Mouse (Mus musculus) myocyte (in vitro differentiated cells): Measurements from ENCODE around the gene Ccdc146. TPM values are rescaled to one million over a fixed set of nuclear protein-coding genes. Genes with fewer than 3 reads are reported as not detected.
A peak's percentile ranks its signal among the peaks of the same experiment; 100 is the strongest.

ENCODE experiments used
- H3K27me3 ChIP-seq: one replicate; pipeline ENCODE4 v1.6.1; 2011; ENCODE audit not compliant: control insufficient read depth, insufficient read depth, insufficient read length
- H3K36me3 ChIP-seq: one replicate; pipeline ENCODE4 v1.6.1; 2011; ENCODE audit not compliant: control insufficient read depth, insufficient read depth
- H3K4me2 ChIP-seq: one replicate; pipeline ENCODE4 v1.6.1; 2011; ENCODE audit warnings: low read depth, control low read depth
- H3K4me3 ChIP-seq: one replicate; pipeline ENCODE4 v1.5.1; 2011; ENCODE audit warnings: mild to moderate bottlenecking, control low read depth, moderate library complexity
- H3K79me2 ChIP-seq: one replicate; pipeline ENCODE4 v1.6.1; 2011; ENCODE audit not compliant: control insufficient read depth, insufficient read depth
- H3ac ChIP-seq: one replicate; pipeline ENCODE4 v1.6.1; 2011; ENCODE audit not compliant: control insufficient read depth, insufficient read length
- CEBPB ChIP-seq: IDR thresholded peaks from 2 replicates; pipeline ENCODE4 v1.6.1; 2011; ENCODE audit warnings: mild to moderate bottlenecking, moderate library complexity; ENCODE audit not compliant: poor library complexity, insufficient read depth, severe bottlenecking
- E2F4 ChIP-seq: IDR thresholded peaks from one replicate; pipeline ENCODE4 v1.6.1; 2011; ENCODE audit warnings: mild to moderate bottlenecking, control low read depth, moderate library complexity; ENCODE audit not compliant: insufficient read depth
- MAX ChIP-seq: IDR thresholded peaks from one replicate; pipeline ENCODE4 v1.6.1; 2011; ENCODE audit warnings: low read depth, mild to moderate bottlenecking, control low read depth
- MYOD1 ChIP-seq, 3 experiments: IDR thresholded peaks; one replicate each; pipeline ENCODE4 v1.6.1; 2011; ENCODE audit warnings: control low read depth in 2 of 3, low read depth in 2 of 3, mild to moderate bottlenecking in 2 of 3, moderate library complexity in 1 of 3; ENCODE audit not compliant: insufficient read length in 2 of 3, control insufficient read depth in 1 of 3
- MYOG ChIP-seq, 3 experiments: IDR thresholded peaks; one replicate each; pipeline ENCODE4 v1.6.1; 2011; ENCODE audit warnings: control low read depth in 2 of 3, low read depth in 2 of 3, mild to moderate bottlenecking in 2 of 3; ENCODE audit not compliant: insufficient read length in 2 of 3, control insufficient read depth in 1 of 3, insufficient read depth in 1 of 3
- POLR2A ChIP-seq: IDR thresholded peaks from one replicate; pipeline ENCODE4 v1.6.1; 2011; ENCODE audit warnings: low read depth, mild to moderate bottlenecking, control low read depth, moderate library complexity; ENCODE audit not compliant: insufficient read length
- POLR2AphosphoS2 ChIP-seq: IDR thresholded peaks from one replicate; pipeline ENCODE4 v1.6.1; 2011; ENCODE audit warnings: low read depth, control low read depth; ENCODE audit not compliant: insufficient read length
- REST ChIP-seq: IDR thresholded peaks from one replicate; pipeline ENCODE4 v1.6.1; 2011; ENCODE audit warnings: mild to moderate bottlenecking, control low read depth, moderate library complexity; ENCODE audit not compliant: insufficient read depth, insufficient read length
- SRF ChIP-seq: IDR thresholded peaks from one replicate; pipeline ENCODE4 v1.6.1; 2011; ENCODE audit warnings: low read depth; ENCODE audit not compliant: control insufficient read depth, insufficient read length
- TCF12 ChIP-seq: IDR thresholded peaks from one replicate; pipeline ENCODE4 v1.6.1; 2011; ENCODE audit warnings: mild to moderate bottlenecking, control low read depth; ENCODE audit not compliant: poor library complexity, insufficient read depth, severe bottlenecking
- TCF3 ChIP-seq: IDR thresholded peaks from one replicate; pipeline ENCODE4 v1.6.1; 2011; ENCODE audit warnings: low read depth, control low read depth; ENCODE audit not compliant: insufficient read length
- USF1 ChIP-seq: IDR thresholded peaks from one replicate; pipeline ENCODE4 v1.6.1; 2011; ENCODE audit warnings: low read depth, mild to moderate bottlenecking, control low read depth, moderate library complexity
- polyA plus RNA-seq: library from polyadenylated mRNA; unstranded; fragments of >200 nt; fragmentation: generic; extraction: Trizol; gene quantifications from one replicate; pipeline ENCODE4 v1.2.1, GENCODE M21; 2012; ENCODE audit warnings: missing spikeins

Gene Ccdc146
- polyA plus RNA-seq, 1 experiment: not detected

- no peak overlapping the region for H3K4me3 ChIP-seq
- no peak overlapping the region for H3ac ChIP-seq
- no peak for TF ChIP-seq POLR2A
- no peak for TF ChIP-seq TCF3
- TF ChIP-seq MYOD1 (IDR thresholded peaks at IDR 0.05; ENCODE audit: control insufficient read depth in 1 of 3, insufficient read length in 2 of 3, low read depth in 2 of 3): no peak
- no peak for TF ChIP-seq E2F4
- no peak for TF ChIP-seq POLR2AphosphoS2
- no peak for TF ChIP-seq MAX
- TF ChIP-seq SRF: no peak
- TF ChIP-seq CEBPB: no peak
- H3K79me2 ChIP-seq: no peaks in the 10 kb centered on the region
- H3K27me3 ChIP-seq: no peaks in the 10 kb centered on the region
- H3K4me2 ChIP-seq: no peak overlapping the region
- no peaks in the 10 kb centered on the region for H3K36me3 ChIP-seq
These were observed 117.3 kb downstream of the Ccdc146 start for GRCm38 (mm10) chr5:21307165-21307564.

- Histone ChIP-seq H3ac (no peak overlapping the region), H3K79me2 (no peaks in the 10 kb centered on the region), H3K4me3 (no peak overlapping the region), H3K4me2 (no peak overlapping the region), H3K27me3 (no peaks in the 10 kb centered on the region), H3K36me3 (no peaks in the 10 kb centered on the region)
- no peak for TF ChIP-seq POLR2AphosphoS2
- no peak for TF ChIP-seq MAX
- TF ChIP-seq MYOG (IDR thresholded peaks at IDR 0.05; ENCODE audit: control insufficient read depth in 1 of 3, insufficient read depth in 1 of 3, insufficient read length in 2 of 3, low read depth in 2 of 3): no peak
- no peak for TF ChIP-seq E2F4
- TF ChIP-seq USF1: no peak
- no peak for TF ChIP-seq MYOD1 (IDR thresholded peaks at IDR 0.05; ENCODE audit: control insufficient read depth in 1 of 3, insufficient read length in 2 of 3, low read depth in 2 of 3)
- TF ChIP-seq TCF12: no peak
- TF ChIP-seq REST: no peak
- TF ChIP-seq TCF3: no peak
- no peak for TF ChIP-seq CEBPB
- TF ChIP-seq SRF: no peak
- no peak for TF ChIP-seq POLR2A
These were observed 123.5 kb downstream of the Ccdc146 start for GRCm38 (mm10) chr5:21301011-21301410.

- H3K27me3 ChIP-seq: no peaks in the 10 kb centered on the region
- no peak overlapping the region for H3ac ChIP-seq
- no peak overlapping the region for H3K4me3 ChIP-seq
- no peaks in the 10 kb centered on the region for H3K36me3 ChIP-seq
- no peaks in the 10 kb centered on the region for H3K79me2 ChIP-seq
- no peak overlapping the region for H3K4me2 ChIP-seq
- TF ChIP-seq CEBPB (no peak), MAX (no peak), POLR2AphosphoS2 (no peak), TCF12 (no peak), E2F4 (no peak), POLR2A (no peak), MYOG (IDR thresholded peaks at IDR 0.05; ENCODE audit: control insufficient read depth in 1 of 3, insufficient read depth in 1 of 3, insufficient read length in 2 of 3, low read depth in 2 of 3) (no peak), REST (no peak), SRF (no peak)
These were observed 124.4 kb downstream of the Ccdc146 start for GRCm38 (mm10) chr5:21300058-21300457.

- Histone ChIP-seq H3K36me3 (no peaks in the 10 kb centered on the region), H3ac (no peak overlapping the region), H3K79me2 (no peaks in the 10 kb centered on the region), H3K4me3 (no peak overlapping the region), H3K27me3 (no peaks in the 10 kb centered on the region), H3K4me2 (peak overlapping the region; percentile 75)
- TF ChIP-seq MYOG (IDR thresholded peaks at IDR 0.05; ENCODE audit: control insufficient read depth in 1 of 3, insufficient read depth in 1 of 3, insufficient read length in 2 of 3, low read depth in 2 of 3): peak in 2 of 3 experiments; percentile 71 to 82
- peak in 2 of 3 experiments; percentile 78 to 86 for TF ChIP-seq MYOD1 (IDR thresholded peaks at IDR 0.05; ENCODE audit: control insufficient read depth in 1 of 3, insufficient read length in 2 of 3, low read depth in 2 of 3)
- peak; percentile 22 for TF ChIP-seq TCF12
- peak; percentile 47 for TF ChIP-seq TCF3
- TF ChIP-seq POLR2A: no peak
- no peak for TF ChIP-seq E2F4
- TF ChIP-seq REST: no peak
- no peak for TF ChIP-seq SRF
- TF ChIP-seq POLR2AphosphoS2: no peak
- no peak for TF ChIP-seq USF1
- TF ChIP-seq CEBPB: no peak
- TF ChIP-seq MAX: no peak
These were observed 125.3 kb downstream of the Ccdc146 start for GRCm38 (mm10) chr5:21299076-21299755.

- TF ChIP-seq CEBPB (no peak), SRF (no peak), REST (no peak), MAX (no peak), POLR2A (no peak), TCF3 (no peak), MYOD1 (IDR thresholded peaks at IDR 0.05; ENCODE audit: control insufficient read depth in 1 of 3, insufficient read length in 2 of 3, low read depth in 2 of 3) (no peak), TCF12 (no peak), MYOG (IDR thresholded peaks at IDR 0.05; ENCODE audit: control insufficient read depth in 1 of 3, insufficient read depth in 1 of 3, insufficient read length in 2 of 3, low read depth in 2 of 3) (no peak), USF1 (no peak), E2F4 (no peak), POLR2AphosphoS2 (no peak)
- H3ac ChIP-seq: no peak overlapping the region
- no peak overlapping the region for H3K4me2 ChIP-seq
These were observed 128.8 kb downstream of the Ccdc146 start for GRCm38 (mm10) chr5:21295683-21296082.

More at GRCm38 (mm10) chr5:21295683-21296082, 128.8 kb downstream of the Ccdc146 start:
- Histone ChIP-seq H3K27me3 (no peaks in the 10 kb centered on the region), H3K36me3 (no peaks in the 10 kb centered on the region), H3K4me3 (no peak overlapping the region), H3K79me2 (no peaks in the 10 kb centered on the region)
